Mouse (Mus musculus) heart, adult 9 months (tissue): ENCODE results near the gene Higd1b.

Source experiments
- DNase-seq, 2 experiments: peaks; one replicate each; pipeline ENCODE4 v3.0.0; 2022; ENCODE audit warnings: low spot score in 2 of 2

Higd1b gene

DNA sequence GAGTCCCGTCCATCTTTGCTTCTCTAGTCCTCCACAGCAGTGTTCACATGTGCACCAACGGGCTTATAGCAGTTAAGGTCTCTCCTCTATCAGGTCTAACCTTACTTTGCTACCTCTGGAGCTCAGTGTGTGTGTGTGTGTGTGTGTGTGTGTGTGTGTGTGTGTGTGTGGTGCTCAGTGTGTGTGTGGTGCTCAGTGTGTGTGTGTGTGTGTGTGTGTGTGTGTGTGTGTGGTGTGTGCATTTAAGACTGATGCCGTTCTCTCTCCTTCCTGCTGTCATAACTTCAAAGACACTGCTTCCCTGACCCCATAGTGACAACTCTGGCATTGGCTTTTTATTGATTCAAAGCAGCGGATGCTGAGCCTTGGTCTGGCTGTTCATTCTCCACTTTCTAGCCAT lies at the start of gene Higd1b:
Gene Higd1b (plus strand): TSS at position 301 of the 400 bp plus-strand sequence.
- no peak for DNase-seq

DNA sequence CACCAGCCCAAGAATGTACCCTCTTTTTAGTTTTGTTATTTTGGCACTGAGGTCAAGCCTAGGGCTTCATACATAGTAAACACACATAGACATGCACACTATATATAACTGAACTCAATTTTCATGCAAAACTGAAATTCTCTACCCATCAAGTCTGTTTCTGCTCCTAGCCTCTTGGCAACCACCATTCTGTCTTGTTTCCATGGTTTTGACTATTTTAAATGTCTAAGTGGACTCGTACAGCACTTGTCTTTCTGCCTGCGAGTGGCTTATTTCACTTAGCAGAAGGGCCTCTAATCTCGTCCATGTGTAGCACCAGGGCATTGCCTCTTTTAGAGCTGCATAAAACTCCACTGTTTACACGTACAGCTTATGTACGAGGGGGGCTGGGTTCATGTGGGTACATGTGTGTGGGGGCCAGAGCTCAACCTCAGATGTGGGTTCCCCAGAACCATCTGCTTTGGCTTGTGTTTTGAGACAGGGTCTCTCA lies 47.9 kb upstream of the Higd1b start:
- no peak for DNase-seq

DNA sequence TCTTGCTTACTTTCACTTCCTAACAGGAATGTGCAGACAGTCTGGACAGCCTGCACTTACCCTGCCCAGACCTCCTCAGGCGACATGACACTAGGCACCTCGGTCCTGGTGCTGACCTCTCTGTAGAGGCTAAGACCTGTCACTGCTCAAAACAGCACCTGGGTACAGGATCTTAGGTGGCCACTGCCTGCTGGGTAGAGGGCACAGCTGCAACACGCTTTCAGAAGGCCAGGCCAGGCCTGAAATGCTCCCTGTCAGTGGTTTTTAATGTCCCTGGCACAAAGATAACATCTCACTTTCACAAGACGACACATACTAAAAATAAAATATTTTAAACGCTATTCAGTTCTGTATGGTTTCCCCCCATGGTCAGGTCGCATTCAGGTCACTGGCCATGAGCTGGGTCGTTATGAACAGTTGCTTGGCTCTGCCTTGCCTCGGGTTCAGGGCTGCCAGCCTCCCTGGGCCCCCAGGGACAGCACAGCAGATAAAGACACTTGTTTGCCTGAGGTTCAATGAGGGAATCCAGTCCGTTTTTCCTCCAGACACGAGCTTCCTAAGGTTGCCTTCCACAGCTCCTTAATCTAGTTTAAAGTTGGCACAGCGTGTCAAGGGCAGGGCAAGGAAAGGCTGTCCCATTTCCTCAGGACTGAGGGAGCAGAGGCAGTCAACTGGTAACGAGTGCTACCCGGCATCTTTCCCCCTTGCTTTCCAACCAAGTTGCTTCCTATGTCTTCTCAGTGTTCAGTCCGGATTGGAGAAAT lies 43.8 kb upstream of the Higd1b start:
- no peak for DNase-seq

DNA sequence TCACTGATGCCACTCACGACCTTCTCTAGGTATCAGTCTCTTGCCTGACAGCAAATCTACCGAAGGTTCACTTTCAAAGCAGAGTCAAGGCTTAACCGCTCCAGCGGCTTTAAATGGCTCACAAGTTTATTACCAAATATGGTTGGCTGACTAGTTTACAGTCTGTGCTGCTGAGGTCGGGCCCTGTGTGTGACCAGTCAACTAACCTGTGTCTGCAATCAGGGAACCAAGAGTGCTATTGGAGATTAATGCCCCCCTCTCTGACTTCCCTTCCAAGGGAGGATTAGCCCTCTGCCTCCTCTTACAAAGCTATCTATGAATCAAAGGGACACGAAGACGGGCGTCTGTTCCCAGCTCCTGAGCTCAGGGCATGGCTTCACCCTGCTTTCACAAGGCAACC lies 41.5 kb upstream of the Higd1b start:
- DNase-seq = no peak

DNA sequence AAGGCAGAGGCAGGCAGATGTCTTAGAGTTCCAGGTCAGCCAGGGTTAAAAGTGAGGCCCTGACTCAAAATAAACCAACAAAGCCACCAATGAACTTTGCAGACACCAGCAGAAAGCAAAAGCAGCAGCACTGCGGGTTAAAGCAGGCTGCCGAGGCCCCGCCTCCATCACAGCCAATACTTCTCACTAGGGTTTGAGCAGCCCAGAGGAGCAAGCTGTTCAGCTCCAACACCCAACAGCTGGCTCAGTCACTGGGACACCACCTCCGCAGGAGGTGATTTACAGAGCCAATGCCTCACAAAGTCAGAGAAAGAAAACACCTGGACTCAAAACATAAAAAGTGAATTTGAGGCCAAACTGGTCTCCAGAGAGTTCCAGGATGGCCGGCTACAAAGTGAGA lies 32.2 kb upstream of the Higd1b start:
- no peak for DNase-seq

DNA sequence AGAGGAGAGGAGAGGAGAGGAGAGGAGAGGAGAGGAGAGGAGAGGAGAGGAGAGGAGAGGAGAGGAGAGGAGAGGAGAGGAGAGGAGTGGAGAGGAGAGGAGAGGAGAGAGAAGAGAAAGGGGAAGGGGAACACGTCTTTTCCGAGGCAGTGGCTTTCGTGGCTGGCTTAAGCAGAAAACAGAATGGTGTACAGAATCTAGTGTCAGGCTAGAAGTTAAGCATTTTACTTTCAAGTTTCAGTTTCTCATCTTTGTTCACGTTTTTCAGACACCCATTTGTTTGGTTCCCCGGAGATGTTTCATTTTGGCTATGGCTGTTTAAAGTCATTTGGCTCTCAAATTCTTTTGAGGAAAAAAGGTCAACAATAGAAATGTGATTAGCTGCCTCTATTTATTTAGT lies 27.4 kb upstream of the Higd1b start:
- DNase-seq = no peak

DNA sequence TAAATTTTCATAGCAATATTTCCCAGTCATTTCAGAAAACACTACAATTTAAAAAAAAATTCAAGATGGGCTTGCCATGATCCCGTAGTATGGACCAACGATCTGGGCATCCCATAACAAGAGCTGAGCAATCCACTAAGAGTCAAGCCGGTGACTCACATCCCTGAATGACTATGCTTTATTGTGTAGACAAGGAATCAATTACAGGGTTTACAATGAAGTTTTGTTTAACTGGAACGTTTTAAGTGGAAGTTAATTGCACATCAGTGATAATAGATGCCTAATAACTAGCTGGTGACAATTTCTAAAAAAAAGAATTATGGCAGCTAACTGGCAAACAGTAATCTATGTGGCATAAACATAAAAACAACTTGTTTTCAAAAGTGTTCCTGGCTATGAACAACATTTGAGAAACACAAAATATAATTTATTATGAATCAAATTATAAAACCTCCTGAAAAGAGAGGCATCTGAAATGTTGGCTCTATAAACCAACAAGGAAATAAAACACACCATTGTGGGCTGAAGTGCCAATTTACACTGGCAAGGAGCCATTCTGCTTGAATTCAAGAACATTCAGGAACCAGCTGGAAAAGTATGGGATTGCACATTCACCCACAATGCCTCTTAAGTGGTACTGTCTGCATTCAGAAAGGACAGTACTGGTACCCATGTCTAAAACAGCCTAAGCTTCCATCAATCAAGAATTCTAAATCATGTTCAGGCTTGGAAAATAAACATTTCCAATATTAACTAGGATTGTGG lies 24.7 kb upstream of the Higd1b start:
- DNase-seq = no peak

DNA sequence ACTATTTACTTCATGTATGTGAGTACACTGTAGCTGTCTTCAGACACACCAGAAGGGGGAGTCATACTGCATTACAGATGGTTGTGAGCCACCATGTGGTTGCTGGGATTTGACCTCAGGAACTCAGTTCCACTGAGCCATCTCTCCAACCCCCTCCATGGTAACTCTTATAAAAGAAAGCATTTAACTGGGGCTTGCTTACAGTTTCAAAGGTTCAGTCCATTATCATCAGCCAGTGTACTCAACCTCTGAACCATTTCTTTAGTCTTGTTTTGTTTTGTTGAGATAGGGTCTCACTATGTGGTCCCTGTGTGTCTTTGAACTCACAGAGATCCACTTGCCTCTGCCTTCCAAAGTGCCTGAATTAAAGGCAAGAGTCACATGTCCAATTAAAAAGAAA lies 20.8 kb upstream of the Higd1b start:
- DNase-seq = no peak

DNA sequence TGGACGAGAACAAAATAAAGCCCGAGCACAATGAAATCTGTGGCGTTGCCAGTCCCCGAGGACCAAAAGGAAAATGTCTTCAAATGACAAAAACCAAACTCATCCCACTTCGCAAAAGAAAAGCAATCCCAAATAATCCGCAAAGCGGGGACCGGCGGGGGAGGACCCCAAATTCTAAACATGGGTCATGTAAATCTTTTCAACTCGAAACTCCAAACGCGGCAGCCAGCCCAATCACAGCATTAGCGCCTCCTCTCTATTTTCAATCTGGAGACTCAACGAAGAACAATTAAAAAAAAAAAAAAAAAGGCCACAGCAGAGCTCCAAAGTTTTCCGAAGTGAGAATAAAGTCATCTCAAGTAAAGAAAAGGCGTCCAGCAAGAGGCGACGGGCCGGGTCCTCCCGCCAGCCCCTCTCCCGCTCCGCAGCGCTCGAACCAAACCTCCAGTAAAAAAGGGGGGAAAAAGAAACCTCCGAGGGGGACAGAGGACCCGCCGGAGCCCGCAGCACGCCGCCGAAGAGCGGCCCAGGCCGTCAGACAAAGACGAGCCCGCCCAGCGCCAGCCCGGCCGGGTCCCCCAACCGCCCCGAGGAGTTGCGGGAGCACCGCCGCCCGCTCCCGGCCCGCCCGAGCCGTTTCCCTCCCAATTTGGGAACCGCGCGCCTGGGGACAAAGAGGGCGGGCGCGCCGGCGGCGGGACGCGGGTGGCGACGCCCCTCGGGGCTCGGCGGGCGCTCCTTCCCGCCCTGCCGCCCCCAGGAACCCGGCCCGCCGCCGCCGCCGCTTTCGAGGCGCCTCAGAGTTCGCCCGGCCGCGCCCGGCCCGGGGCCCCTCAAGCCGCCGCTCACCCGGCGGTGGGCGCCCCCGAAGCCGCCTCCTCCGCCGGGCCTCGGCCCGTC lies 17.3 kb upstream of the Higd1b start:
- no peak for DNase-seq

DNA sequence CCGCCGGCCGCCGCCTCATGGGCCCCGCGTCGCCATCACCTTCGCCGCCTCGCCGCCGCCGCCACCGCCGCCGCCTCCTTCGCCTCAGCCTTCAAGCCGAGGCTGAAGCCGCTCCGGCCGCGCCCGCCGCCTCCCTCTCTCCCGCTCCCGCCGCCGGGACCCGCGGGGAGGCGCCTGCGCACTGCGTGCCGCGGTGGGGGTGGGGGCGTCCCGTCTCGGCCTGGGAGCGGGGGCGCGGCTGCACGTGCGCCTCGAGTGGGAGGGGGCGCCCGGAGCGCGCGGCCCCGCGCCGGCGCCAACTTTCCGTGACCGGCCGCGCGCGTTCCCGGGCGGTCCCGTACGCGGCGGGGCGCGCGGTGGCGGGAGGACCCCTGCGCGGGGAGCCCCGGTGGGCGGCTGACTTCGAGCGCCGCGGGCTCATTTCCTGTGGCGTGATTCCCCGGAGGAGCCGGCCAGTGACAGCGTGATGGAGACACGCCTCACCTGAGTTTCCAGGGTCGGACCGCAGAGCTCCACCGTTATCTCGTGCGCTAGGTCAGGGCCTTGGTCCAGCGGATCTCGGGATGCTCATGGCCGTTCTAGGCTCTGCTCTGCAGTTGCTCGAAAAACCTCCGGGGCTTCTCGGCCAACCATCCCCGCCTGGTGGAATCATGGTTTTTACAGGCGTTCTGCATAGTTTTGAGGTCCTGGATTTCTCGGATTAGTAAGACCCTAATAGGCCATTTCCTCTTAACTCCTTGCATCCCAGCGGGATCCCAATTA lies 16.4 kb upstream of the Higd1b start, which contains the start of gene Gjc1:
Gene Gjc1 (minus strand): TSS at position 680 of the 762 bp plus-strand sequence.
- peak; percentile 57 to 67 for DNase-seq

DNA sequence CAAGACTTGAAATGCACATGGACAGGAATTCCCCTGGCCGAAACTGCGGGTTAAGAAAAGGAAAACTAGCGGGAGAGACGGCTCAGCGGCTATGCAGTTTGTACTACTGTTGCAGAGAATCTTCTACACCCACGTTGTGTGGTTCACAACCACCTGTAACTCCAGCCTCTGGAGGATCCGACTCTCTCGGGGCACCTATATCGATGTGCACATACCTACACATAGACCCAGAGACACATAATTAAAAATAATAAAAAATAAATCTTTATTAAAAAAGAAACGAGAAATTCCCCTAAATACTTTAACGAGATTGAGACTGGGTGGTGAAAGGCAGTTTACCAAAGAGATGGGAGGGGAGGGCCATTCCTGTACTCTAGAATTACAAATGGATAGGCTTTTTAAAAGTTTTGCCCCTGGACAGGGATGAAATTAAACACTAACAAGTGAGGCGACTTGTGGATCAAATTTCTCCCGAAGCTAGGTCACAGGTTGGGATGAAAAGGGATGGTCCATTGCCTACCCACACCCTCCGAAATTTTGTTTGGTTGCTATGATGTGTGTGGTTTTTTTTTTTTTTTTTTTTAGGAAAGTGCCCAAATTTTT lies 15.8 kb upstream of the Higd1b start:
- DNase-seq = no peak

DNA sequence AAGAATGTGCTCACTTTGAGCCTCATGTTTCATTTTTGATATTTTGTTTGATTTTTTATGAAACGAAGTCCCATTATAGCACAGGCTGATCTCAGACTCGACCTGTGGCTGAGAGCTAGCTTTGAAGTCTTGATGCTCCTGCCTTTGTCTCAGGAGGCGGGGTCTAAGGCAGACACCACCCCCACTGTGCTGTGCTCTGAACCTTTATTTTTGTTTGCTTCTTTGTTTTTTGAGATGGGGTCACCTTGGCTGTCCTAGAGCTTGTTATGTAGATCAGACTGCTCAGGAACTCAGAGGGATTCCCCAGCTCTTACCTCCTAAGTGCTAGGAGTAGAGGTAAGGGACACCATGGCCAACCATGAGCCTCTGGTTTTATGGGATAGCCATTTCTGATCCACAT lies 15.2 kb upstream of the Higd1b start:
- DNase-seq = no peak

DNA sequence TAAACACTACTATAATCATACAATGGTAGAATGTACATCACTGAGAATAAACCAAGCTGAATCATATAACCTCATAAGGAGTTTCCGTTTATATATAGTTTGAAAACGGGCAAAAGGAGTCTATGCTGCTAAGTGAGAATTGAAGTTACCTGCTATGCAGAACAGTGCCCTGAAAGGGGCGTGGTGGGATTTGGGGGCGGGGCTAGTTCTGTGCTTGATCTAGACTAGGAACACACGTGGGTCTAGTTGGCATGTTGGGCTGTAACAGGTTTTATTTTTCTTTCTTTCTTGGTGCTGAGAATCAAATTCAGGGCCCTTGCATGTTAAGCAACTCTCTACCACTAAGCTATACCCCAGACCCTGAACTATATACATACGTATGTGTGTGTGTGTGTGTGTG lies 14.4 kb upstream of the Higd1b start:
- DNase-seq = no peak

DNA sequence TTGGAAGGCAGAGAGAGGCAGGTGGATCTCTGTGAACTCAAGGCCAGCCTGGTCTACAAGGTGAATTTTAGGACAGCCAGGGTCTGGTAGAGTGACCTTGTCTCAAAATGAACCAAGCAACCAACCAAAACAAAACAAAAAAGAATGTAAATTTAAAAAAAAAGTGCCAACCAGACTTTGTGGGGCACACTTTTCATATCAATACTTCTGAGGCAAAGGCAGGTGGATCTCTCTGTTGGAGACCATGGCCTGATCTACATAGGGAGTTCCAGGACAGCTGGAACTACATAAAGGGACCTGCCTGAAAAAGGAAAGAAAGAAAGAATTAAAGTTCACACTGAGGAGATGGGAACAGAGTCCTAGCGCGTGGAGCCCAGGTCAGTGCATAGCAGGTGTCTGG lies 9.2 kb upstream of the Higd1b start:
- DNase-seq = no peak

DNA sequence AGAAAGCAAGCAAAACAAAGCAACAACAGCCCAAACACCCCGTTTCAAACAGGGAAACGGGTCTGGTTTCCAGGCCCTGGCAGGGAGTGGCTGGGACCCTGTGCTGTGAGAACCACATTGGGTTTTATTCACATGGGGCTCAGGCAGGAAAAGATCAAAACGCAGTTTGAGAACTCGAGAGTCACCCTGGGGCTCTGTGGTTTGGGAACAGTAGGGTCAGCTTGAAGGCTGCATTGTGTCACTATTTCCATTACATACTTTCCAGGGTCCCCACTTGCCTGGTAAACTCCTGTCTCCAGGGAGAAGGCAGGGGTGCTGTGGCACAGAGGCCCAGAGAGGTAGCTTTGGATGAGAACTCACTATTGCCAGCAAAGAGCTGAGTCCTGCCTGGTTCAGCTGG lies 8.6 kb upstream of the Higd1b start:
- DNase-seq = no peak

DNA sequence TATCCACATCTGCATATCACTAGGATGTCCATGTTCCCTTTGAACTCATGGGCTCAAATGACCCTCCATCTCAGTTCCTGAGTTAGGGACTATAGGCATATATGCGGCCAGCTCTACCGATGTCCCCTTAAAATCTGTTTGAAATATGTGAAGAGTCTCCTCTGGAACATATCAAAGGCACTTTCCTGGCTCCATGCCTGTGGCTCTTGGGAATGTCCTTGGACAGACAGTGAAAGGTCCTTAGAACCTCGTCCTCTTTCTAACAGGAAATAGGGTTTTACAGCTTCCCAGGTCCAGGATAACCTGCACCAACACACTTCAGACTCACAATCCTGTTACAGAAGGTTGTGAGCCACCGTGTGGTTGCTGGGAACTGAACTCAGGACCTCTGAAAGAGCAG lies 5.4 kb upstream of the Higd1b start:
- no peak for DNase-seq

DNA sequence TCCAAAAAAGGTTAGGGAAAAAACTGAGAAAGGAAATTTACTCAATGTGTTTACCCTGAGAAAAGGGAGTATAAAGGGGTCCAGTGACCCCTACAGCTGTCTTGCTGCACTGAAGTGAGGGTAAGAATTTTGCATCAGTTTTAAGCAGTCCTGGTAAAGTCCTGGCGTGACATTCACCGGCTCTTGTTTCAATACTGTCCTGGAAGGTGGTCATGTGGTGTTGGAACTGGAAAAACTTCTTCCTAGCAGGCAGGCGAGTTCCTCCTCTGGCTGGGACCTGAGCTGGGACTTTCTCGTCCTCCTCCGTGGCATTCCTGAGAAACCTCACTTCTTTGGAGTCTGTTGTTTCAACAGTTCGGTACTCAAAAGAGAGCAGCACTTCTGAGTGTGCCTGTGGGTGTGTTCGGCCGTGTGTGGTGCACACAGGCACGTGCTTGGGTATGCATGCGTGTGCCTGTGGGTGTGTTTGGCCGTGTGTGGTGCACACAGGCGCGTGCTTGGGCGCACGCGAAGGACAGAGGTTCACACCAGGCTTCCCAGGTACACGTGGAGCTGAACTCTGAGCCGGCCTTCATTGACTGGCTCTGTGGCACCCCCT lies 2.9 kb upstream of the Higd1b start:
- DNase-seq = no peak

DNA sequence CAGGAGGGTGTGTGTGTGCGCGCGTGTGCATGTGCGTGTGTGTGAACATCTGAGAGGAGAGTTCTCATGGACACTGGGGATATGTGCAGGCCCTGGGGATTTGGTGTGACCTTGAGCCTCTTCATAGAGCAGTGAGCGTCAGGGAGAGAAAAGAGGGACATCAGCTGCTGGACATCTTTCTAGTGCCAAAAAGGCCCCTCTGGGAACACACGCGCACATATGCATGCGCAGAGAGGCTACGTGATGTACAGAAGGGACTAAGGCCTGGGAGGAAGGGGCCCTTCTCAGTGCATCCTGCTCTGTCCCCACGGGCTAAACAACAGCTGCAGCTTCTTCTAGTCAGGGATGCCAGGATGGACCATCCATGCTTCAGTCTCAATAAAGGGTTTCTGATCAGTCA lies 1.4 kb upstream of the Higd1b start:
- DNase-seq = peak; percentile 41 to 57

DNA sequence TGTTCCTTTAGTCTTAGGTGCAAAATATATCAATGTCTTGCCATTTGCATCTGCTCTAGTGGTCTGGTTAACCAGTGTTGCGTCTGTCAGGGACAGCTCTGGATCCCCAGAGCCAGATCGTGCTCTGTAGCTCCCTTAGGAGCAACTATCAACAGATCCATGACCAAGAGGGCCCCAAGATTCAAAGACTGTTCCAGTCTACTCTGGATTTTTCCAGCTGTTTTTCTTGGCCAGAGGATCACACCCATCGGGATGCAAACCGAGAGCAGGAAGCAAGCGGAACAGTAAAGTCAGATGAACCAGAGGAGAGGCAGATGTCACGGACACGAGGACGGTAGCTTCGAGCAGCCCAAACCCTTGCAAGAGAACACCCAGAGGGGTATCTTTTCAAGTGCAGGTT lies 497 bp downstream of the Higd1b start:
- peak; percentile 49 to 68 for DNase-seq

DNA sequence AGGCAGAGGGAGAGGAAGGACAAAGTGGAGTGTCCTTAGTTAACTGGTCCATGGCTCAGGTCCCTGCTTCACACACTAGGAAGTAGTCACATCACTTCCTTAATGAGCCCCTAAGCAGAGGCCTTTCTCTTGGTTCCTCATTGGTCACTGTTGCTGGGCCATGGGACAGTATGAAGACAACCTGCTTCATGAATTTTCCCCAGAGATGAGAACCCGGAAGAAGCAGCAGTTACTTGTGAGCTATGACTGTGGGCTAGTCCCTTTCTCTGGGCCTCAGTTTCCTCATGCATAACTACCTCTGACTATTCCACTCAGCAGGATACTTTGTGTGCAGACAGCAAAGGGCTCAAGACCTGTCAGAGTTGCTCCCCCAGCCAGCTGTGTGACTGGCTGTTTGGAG lies 1.7 kb downstream of the Higd1b start:
- DNase-seq = no peak

DNA sequence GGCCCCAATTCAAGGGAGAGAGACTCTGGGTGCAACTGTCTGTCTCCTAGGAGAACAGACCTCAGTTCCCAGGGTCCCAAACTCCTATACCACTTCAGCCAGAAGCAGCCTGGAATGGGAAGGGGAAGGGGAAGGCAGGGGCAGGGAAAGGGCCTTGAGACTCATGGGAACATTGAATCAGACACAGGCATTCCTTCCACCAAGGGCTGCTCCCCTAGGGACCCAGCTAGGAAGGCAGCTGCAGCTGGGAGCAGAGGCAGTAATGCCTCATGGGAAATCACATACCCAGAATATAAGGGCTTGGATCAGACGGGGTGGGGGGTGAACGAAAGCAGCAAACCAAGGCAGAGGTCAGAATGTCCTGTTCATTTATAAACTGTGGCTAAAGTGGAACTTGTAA lies 2.5 kb downstream of the Higd1b start:
- DNase-seq = peak; percentile 56 to 75
